Mouse (Mus musculus): Measurements from ENCODE around the gene Vapb.
"Not testable (repeated sequence)": the region's sequence is repeated elsewhere in the genome, so short reads cannot be mapped to it uniquely, and the experiment has no call there.

The Vapb gene

DNA sequence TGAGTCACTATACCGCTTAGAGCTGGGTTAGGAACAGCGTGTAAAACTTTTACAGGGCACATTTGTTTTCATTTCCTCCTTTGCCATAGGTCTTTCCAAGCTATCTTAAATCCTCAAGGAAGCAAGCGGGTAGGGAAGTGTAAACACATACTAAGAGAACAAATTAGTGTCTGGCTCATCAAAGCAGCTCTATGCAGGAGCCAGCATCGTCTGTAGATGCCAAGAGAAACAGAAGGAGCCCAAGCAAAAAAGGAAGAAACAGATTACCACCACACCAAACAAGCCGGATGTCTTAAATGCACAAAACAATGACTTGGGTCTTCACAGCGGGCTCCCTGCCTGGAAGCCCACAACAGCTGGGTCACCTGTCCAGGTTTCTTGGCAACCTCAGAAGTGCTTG, 27.1 kb upstream of the Vapb start:
- Histone ChIP-seq H3K4me1 (replicated peaks; ENCODE audit: low read depth, low read length) (peaks cover 12% of the 10 kb centered on the region), H3K36me3 (ENCODE audit: insufficient read depth, low read length) (peaks cover 18% of the 10 kb centered on the region), H3K4me3 (replicated peaks; ENCODE audit: low read length) (no peak overlapping the region), H3K9me3 (ENCODE audit: low read length) (no peaks in the 10 kb centered on the region), H3K27me3 (ENCODE audit: insufficient read depth, low read length) (no peaks in the 10 kb centered on the region)
- TF ChIP-seq POU5F1 (IDR thresholded peaks at IDR 0.05; ENCODE audit: borderline replicate concordance, low read length) (no peak), CTCF (conservative IDR thresholded peaks at IDR 0.05; ENCODE audit: low read length) (no peak)

DNA sequence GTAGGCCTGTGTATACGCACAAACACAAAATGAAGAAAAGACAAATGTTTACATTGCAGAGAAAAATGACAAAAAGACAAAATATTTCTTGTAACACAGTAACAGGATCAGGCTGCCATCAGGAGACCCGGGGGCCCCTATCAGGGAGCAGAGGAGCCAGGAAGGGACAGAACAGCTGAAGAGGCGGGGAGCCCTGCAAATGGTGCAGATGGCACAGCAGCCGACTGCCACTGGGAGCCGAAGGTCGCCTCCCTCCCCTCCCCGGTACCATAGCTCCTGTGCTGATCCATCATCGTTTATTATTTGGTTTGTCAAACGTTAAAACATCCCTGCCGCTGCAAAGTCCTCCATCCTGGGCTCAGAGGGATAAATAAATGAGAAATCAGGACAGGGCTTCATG, 24.7 kb upstream of the Vapb start:
- Histone ChIP-seq H3K4me3 (replicated peaks; ENCODE audit: low read length) (no peak overlapping the region), H3K36me3 (ENCODE audit: insufficient read depth, low read length) (peaks cover 10% of the 10 kb centered on the region), H3K9me3 (ENCODE audit: low read length) (no peaks in the 10 kb centered on the region), H3K27me3 (ENCODE audit: insufficient read depth, low read length) (no peaks in the 10 kb centered on the region), H3K4me1 (replicated peaks; ENCODE audit: low read depth, low read length) (peaks cover 15% of the 10 kb centered on the region)
- TF ChIP-seq NANOG (IDR thresholded peaks at IDR 0.05; ENCODE audit: borderline replicate concordance, low read length): no peak
- TF ChIP-seq POU5F1 (IDR thresholded peaks at IDR 0.05; ENCODE audit: borderline replicate concordance, low read length): no peak
- TF ChIP-seq CTCF (conservative IDR thresholded peaks at IDR 0.05; ENCODE audit: low read length): no peak

DNA sequence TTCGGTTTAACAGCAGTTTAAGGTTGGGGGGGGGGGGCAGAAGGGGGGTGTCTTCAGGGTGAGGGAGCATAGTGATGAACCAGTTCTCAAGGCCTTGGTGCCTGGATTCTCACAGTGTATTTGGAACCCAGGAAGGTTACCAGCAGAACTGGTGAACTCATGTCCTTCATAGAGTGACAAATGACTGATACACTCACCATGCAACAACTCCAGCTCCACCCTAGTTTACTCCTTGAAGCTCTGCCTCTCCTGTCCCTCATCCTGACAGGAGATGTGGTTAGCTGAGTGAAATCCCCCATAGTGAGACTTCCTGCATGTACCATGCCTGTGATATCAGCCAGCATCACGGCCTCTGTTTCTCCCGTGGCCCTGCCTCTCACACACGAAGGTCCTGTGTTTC, 24.1 kb upstream of the Vapb start:
- H3K4me1 ChIP-seq (replicated peaks; ENCODE audit: low read depth, low read length): peaks cover 15% of the 10 kb centered on the region
- TF ChIP-seq CTCF (conservative IDR thresholded peaks at IDR 0.05; ENCODE audit: low read length): no peak
- TF ChIP-seq POU5F1 (IDR thresholded peaks at IDR 0.05; ENCODE audit: borderline replicate concordance, low read length): no peak
- no peak for TF ChIP-seq NANOG (IDR thresholded peaks at IDR 0.05; ENCODE audit: borderline replicate concordance, low read length)
- H3K4me3 ChIP-seq (replicated peaks; ENCODE audit: low read length): no peak overlapping the region
- H3K27me3 ChIP-seq (ENCODE audit: insufficient read depth, low read length): no peaks in the 10 kb centered on the region
- H3K9me3 ChIP-seq (ENCODE audit: low read length): no peaks in the 10 kb centered on the region
- peaks cover 4% of the 10 kb centered on the region for H3K36me3 ChIP-seq (ENCODE audit: insufficient read depth, low read length)

DNA sequence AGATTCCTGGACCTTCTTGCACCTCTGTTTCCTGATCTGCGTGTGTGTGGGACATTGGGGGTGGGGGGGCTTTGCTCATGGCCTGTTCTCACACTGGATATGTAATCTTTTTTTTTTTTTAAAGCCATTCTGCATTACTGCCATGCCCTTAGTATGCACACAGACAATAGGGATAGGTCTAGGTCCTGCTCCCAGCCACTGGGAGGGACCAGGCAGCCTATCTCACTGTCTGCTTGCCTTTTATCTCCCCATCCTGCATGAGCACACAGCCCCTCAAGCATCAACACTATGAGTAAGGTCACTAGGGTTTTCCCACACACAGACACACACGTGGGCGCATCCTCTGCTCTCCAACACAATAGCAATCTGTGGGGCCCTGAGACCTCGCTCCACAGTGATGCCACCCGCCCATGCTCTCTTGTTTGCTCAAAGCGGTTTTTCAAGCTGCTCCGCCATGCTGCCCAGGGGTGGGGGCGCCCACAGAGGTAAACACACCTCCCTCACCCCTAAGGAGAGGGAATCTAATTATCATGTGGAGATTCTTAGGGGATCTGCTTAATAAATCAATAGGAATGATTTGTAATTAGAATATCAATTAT, 22.6 kb upstream of the Vapb start:
- no peak overlapping the region for H3K4me3 ChIP-seq (replicated peaks; ENCODE audit: low read length)
- peaks cover 9% of the 10 kb centered on the region; the same call in 1 of the 2 replicates for H3K9me3 ChIP-seq (ENCODE audit: low read length)
- no peak for TF ChIP-seq POU5F1 (IDR thresholded peaks at IDR 0.05; ENCODE audit: borderline replicate concordance, low read length)
- no peak for TF ChIP-seq CTCF (conservative IDR thresholded peaks at IDR 0.05; ENCODE audit: low read length)
- TF ChIP-seq NANOG (IDR thresholded peaks at IDR 0.05; ENCODE audit: borderline replicate concordance, low read length): no peak
- no peaks in the 10 kb centered on the region for H3K27me3 ChIP-seq (ENCODE audit: insufficient read depth, low read length)
- H3K4me1 ChIP-seq (replicated peaks; ENCODE audit: low read depth, low read length): peaks cover 15% of the 10 kb centered on the region
- H3K36me3 ChIP-seq (ENCODE audit: insufficient read depth, low read length): no peaks in the 10 kb centered on the region

DNA sequence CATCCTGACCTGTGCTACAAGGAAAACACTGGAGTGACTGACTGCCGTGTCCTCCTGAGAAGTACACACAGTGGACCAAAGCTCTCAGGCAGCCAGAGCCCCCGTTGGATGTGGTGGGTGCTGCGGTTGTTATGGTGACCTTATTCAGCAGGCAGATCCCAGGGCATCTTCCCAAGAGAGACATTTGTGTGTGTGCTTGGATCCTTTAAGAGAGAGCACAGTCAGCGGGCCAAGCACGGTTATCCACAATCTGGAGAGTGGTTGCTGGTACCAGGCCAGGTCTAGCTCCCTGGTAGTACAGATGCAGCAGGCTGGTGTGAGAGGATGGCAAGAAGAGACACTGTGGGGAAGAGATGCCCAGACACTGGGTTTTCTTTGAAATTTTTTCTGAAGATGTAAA, 20.3 kb upstream of the Vapb start:
- H3K27me3 ChIP-seq (ENCODE audit: insufficient read depth, low read length): no peaks in the 10 kb centered on the region
- H3K4me3 ChIP-seq (replicated peaks; ENCODE audit: low read length): no peak overlapping the region
- peaks cover 10% of the 10 kb centered on the region for H3K4me1 ChIP-seq (replicated peaks; ENCODE audit: low read depth, low read length)
- H3K9me3 ChIP-seq (ENCODE audit: low read length): peaks cover 9% of the 10 kb centered on the region; the same call in 1 of the 2 replicates
- TF ChIP-seq CTCF (conservative IDR thresholded peaks at IDR 0.05; ENCODE audit: low read length) (no peak), NANOG (IDR thresholded peaks at IDR 0.05; ENCODE audit: borderline replicate concordance, low read length) (no peak), POU5F1 (IDR thresholded peaks at IDR 0.05; ENCODE audit: borderline replicate concordance, low read length) (no peak)
- H3K36me3 ChIP-seq (ENCODE audit: insufficient read depth, low read length): no peaks in the 10 kb centered on the region

DNA sequence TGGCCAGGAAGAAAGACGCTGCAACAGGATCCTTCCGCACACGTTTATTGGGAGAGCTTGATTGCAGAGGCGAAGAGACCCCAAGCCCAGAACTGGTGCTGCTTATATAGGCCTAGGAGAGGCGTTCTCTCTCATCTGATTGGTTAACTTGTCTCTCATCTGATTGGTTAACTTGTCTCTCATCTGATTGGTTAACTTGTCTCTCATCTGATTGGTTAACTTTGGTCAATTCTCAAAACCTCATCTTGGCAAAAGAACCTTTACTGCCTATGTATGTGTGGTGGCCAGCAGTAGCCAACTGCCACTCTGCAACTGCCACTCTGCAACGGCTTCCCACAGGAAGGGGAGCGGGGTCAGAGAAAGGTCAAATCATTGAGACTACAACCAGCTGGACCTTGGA, 18.2 kb upstream of the Vapb start, which contains the start of gene 1700010B08Rik:
TSS of gene 1700010B08Rik (plus strand) at position 301 of the 400 bp plus-strand sequence.
- H3K4me3 ChIP-seq (replicated peaks; ENCODE audit: low read length); H3K9me3 ChIP-seq (ENCODE audit: low read length); H3K36me3 ChIP-seq (ENCODE audit: insufficient read depth, low read length); H3K27me3 ChIP-seq (ENCODE audit: insufficient read depth, low read length): not testable (repeated sequence)
- H3K4me1 ChIP-seq (replicated peaks; ENCODE audit: low read depth, low read length): peaks cover 10% of the 10 kb centered on the region

DNA sequence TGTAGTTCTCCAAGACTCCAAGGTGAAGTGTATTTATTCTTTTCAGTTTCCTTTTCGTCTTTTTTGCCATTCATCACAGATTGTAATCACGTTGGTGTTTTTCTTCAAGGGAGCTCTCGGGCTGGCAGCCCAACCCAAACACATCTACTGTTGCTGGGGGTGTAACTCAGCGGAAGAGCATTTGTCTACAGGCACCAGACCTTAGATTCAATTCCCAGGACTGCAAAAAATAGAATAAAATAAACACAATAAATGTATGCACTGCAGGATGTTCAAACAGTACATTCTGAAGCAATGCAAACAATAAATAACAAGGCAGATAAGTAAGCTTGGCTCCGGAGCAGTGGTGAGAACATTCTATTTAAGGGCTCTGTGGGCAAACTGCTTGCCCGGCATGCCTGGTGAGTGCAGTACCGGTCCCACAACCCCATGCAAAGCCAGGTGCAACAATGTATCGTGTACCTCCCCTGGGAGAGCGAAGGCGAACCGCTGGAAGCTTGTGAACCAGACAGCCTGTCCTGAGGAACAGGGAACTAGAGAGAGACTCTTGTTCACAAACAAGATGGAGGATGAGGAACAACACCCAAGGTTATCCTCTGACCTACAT, 15.0 kb upstream of the Vapb start:
- no peaks in the 10 kb centered on the region for H3K4me1 ChIP-seq (replicated peaks; ENCODE audit: low read depth, low read length)
- TF ChIP-seq POU5F1 (IDR thresholded peaks at IDR 0.05; ENCODE audit: borderline replicate concordance, low read length) (no peak), NANOG (IDR thresholded peaks at IDR 0.05; ENCODE audit: borderline replicate concordance, low read length) (no peak), CTCF (conservative IDR thresholded peaks at IDR 0.05; ENCODE audit: low read length) (no peak)
- no peaks in the 10 kb centered on the region for H3K36me3 ChIP-seq (ENCODE audit: insufficient read depth, low read length)
- H3K9me3 ChIP-seq (ENCODE audit: low read length): peaks cover 9% of the 10 kb centered on the region; the same call in 1 of the 2 replicates
- no peaks in the 10 kb centered on the region for H3K27me3 ChIP-seq (ENCODE audit: insufficient read depth, low read length)
- no peak overlapping the region for H3K4me3 ChIP-seq (replicated peaks; ENCODE audit: low read length)

DNA sequence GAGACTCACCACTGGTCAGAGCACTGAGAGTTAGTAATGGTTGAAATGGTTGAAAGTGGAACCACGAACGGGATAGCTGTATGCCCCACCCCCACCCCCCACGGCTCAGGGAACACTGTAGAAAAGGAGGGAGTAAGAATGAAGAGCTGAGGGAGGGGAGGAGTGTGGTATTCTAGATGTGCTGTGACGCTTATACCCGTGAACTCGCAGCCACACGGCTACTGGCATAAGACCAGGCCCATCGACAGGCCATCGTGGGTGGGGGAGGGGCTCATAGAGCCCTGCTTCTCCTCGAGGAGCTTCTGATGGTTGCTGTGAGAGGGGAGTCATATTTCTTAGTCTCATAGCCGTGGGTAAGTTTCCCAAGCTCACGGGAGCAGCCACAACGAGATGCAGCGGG, 12.9 kb upstream of the Vapb start:
- H3K4me3 ChIP-seq (replicated peaks; ENCODE audit: low read length): no peak overlapping the region
- H3K9me3 ChIP-seq (ENCODE audit: low read length): 0 out of 2 replicates have a peak, but pooled peaks cover 4% of the 10 kb centered on the region
- no peaks in the 10 kb centered on the region for H3K4me1 ChIP-seq (replicated peaks; ENCODE audit: low read depth, low read length)
- H3K27me3 ChIP-seq (ENCODE audit: insufficient read depth, low read length): no peaks in the 10 kb centered on the region
- TF ChIP-seq POU5F1 (IDR thresholded peaks at IDR 0.05; ENCODE audit: borderline replicate concordance, low read length) (no peak), NANOG (IDR thresholded peaks at IDR 0.05; ENCODE audit: borderline replicate concordance, low read length) (no peak), CTCF (conservative IDR thresholded peaks at IDR 0.05; ENCODE audit: low read length) (no peak)
- H3K36me3 ChIP-seq (ENCODE audit: insufficient read depth, low read length): no peaks in the 10 kb centered on the region

All from E14TG2a.4 (cell line).